Mouse (Mus musculus) frontal cortex, adult 2 months (tissue): ENCODE data around the gene Exoc3l2. TPM values are rescaled to one million over a fixed set of nuclear protein-coding genes. Genes with fewer than 3 reads are reported as not detected.
A peak's percentile ranks its signal among the peaks of the same experiment; 100 is the strongest.

Experiments used
- DNase-seq, 2 experiments: peaks; one replicate each; pipeline ENCODE4 v3.0.0; 2022; ENCODE audit warnings: low spot score in 1 of 2; ENCODE audit errors: extremely low spot score in 1 of 2
- polyA plus RNA-seq: library from polyadenylated mRNA; depleted of rRNA; stranded (reverse); fragments of >200 nt; gene quantifications from 2 replicates; pipeline ENCODE4 v1.2.3, GENCODE M21; 2012

Exoc3l2 gene
- polyA plus RNA-seq, 1 experiment, result 0.32 TPM

DNA sequence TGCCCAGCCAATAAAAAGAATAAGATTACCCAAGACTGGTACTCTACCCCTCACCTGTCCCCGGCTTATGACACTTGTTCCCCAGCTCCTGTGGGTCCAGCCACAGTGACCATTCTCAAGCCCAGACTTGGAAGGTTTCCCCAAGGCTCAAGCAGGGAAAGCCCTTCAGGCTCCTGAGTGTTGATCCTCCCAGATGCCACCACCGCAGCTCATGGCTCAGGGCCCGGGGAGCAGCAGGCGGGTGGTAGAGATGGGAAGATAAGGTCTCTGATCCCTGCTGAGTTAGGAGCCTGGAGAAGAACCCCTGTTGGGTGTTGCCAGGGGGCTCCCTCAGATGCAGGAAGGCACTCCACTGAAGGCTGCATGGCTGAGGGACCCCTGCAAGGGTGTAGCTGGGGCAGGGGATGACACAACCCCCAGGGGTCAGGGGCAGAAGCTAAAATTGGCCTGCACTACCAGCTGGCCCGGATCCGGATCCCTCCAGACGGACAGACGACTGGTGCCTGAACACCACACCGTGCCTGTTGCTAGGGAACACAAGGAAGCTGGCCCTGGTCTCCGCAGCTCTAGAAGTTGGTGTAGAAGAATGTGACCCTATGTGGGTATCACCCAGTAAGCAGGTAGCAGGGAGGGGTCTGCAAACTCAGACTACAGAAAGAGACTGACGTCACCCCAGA lies 7.2 kb upstream of the Exoc3l2 start:
- no peak for DNase-seq

DNA sequence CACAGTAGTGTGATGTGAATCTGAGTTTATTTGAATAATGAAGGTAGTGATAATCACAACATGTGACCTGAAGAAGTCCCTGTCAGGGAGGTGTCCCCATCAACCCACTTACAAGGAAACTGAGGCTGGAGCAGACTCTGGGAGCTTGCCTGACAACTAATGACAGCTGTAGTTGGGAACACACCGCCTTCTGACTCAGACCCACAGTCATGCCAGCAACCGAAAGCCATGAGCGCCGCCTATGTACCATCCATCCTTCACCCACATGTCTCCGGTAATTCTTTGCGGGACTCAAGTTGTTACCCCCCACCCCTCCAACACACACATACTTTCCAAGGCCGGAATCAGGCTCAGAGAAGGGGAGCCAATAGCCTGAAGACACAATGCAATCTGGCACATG lies 6.5 kb upstream of the Exoc3l2 start:
- DNase-seq, result peak in 1 of 2 experiments; percentile 45

DNA sequence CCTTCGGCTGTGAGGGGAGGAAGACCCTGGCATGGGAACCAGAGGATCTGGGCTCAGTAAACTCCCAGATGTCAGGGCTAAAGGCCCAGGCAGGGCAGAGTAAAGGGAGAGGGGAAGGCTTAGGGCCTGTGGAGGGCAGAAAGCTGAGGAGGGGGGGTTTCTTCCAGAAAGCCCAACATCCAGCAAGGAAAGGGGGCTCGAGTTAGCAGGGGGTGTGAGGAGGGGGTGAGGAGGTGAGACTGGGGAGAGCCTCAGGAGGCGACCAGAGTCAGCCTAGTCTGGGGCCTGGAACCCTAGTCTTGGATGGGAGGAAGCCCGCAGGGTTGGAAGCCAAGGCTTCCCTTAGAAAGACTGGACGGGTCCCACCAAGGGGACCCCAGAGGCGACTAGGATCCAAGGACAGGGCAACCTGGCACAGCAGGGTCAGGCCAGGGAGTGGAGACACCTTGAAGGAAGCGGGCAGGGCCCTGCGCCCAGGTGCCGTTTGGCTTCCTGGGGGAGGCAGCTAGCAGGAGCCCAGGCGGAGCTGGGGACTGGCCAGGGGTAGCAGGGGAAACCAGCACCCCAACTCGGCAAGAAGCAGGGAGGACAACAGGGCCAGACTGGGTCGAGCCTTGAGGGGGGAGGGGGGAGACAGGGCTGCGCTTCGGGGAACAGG lies 5.6 kb upstream of the Exoc3l2 start:
- no peak for DNase-seq

DNA sequence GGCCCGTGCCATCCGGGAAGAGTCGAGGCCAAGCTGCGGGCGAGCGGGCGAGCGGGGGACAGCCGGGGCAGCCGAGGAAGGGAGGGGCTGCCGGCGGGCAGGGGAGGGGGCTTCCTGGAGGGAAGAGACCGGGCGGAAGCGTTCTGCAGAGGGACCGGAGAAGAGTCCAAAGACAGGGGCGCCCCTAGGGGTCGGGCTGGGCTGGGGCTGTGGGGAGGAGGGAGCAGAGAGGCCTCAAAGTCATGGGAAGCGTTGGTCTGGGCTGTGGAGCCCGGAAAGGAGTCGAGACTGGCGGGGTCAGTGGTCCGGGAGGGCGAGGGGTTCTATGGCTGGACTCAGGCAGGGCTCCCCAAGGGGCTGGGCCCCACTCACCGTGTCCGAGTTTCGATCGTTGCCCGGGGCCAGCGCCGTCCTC lies 5.1 kb upstream of the Exoc3l2 start:
- DNase-seq, result peak in 1 of 2 experiments; percentile 28

DNA sequence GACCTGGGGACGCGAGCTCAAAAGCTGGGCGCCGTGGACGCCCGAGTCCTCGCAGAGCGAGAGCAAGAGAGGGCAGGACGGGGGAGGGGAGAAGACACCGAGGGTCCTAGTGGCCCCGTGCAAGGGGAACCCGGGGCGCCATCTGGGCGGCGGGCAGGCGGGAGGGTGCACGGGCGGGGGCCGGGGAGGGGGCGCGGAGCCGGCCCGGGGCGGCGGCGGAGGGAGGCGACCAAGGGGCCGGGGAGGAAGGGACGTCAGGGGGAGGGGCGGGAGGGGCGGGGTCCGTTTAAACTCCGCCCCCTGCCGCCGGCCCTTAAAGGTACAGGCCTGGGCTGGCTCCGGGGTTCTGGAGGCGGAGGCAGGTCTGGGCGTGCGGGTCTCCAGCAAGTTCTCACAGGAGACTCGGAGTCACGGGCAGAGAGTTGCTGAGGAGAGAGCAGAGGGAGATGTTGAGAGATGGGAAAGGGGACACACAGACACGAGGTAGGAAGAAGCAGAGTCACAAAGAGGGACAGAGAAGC lies 4.5 kb upstream of the Exoc3l2 start, which contains the start of gene Mark4:
TSS of gene Mark4 (minus strand) at position 231 of the 521 bp plus-strand sequence.
- DNase-seq, result peak; percentile 42 to 73

DNA sequence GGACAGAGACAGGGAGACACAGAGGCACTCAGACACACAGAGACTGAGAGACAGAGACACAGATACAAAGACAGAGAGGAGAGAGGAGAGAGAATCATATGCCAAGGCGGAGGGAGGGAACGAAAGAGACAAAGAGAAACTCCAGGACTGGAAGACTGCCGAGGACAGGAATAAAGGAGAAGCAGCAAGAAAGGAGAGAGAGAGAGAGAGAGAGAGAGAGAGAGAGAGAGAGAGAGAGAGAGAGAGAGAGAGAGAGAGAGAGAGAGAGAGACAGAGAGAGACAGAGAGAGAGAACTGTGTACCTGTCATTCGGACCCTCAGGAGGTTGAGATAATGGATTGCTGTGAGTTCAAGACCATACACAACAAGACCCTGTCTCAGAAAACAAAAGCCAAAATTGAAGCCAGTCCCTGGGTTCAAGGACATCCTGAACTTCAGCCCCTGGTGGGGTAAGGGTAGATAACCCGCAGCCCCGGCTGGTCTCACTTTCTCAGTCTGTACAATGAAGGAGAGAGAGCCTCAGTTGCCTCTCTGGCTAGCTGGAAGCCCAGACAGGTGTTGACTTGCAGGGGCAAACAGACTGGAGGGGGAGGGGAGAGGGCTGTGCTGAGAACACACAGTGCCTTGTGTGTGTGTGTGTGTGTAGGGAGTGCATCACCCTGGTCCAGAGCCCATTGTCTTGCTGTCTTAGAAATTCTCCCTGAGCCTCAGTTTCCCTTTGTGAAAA lies 3.8 kb upstream of the Exoc3l2 start:
- no peak for DNase-seq

DNA sequence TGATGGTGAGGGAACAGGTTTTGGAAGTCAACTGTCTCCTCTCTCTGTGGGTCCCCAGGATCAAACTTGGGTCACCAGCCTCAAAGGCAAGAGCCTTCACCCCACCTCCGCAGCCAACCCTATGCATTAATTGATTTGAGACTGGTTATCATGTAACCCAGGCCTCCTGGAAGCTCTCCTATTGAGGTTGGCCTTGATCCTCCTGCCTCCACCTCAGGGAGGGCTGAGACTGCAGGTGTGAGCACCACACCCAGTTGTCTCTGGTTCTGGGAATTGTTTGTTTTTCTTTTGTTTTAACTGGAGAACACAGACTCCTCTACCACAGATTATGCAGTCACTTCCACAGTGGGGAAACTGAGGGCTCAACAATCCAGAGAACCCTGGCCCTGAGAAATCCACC lies 2.6 kb upstream of the Exoc3l2 start:
- DNase-seq, result no peak

DNA sequence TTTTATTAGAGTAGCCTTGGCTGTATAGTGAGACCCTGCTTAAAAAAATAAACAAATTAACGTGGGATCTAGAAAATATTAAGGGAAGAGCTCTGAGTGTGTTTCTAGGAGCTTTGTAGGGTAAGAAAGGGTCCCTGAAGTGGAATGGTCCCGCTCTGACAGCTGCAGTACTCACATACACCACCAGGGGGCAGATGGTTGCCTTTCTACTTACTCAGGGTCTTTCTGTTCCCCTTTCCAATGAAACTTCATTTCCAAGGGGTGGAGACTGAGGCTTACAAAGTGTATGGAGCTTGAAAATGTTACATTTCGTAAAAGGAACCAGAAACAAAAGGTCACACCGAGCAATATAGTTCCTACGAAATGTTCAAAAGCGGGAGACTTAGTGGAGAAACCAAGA lies 1.6 kb upstream of the Exoc3l2 start:
- peak; percentile 41 to 89 for DNase-seq

DNA sequence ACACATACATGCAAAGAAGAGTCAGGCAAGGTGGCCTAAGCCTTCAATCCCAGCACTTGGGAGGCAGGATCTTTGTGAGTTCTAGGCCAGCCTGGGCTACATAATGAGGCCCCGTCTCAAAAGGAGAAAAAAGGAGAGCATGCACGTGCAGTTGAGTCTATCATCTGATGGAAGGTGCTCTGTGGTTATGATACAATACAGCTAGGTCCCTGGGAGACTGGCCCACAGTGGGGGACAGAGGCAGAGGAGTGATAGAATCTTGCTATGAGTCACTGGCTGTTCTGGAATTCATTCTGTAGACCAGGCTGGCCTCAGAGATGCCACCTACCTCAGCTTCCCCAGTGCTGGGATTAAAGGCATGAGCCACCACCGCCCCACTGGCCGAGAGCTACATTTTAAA lies 688 bp upstream of the Exoc3l2 start:
- no peak for DNase-seq

DNA sequence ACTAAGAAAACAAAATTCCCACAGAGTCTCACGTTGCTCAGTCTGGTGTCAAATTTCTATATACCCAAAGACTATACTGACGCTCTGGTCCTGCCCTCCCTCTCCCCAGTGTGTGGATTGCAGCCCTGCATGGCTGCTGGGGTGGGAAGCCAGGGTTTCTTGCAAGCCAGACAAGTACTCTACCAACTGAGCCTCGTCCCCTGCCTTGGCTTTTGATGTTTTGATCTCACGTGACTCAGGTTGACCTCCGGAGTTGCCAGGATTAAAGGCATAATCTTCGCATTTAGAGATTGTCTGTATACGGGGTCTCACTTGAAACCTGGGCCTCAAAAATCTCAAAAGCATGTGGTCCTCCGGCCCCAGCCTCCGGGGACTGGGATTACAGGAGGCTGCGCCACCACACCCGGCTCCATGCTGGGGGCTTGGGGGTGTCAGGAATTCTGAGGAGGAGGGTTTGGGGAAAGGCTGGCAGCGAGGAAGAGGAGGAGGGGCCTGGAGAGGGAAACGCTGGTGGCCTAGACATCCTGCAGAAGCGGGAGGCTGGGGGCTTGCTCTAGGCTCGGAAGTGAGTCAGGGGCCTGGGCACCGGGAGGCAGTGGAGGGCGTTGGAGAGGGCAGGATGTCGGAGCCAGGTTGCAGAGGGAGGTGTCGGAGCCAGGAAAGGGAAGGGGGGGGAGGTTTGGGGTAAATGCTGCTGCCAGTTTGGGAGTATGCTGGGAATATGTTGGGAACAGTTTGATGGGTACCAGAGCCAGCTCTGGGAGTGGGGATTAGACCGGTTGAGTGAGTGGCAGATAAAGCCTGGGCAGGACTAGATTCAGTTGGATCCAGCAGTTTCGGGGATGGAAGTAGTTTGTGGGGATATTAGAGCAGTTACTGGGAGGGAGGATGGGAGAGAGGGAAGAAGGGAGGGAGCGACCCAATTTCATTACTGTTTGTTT lies 1.5 kb downstream of the Exoc3l2 start:
- no peak for DNase-seq

DNA sequence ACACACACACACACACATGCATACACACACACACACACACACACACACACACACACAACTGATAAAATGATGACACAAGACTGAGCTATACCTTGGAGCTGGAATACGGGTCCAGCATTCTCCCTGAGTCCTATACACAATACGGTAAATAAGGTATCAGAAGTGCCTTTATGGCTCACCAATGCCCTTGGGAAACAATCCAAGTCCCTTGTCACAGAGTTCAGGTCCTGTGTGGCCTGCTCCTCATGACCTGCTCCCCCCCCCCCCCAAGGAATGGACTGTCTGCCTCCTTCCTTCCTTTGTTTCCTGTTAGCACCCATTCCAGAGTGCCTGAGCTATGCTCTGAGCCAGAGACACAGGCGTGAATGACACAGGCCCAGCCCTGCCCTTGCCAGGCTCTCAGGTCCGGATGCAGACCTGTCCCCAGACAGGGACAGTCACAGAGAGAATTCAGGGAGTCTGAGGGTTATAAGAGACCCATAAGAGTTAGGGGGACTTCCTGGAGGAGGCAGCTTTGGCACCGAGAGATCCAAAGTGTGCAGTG lies 3.5 kb downstream of the Exoc3l2 start:
- no peak for DNase-seq

DNA sequence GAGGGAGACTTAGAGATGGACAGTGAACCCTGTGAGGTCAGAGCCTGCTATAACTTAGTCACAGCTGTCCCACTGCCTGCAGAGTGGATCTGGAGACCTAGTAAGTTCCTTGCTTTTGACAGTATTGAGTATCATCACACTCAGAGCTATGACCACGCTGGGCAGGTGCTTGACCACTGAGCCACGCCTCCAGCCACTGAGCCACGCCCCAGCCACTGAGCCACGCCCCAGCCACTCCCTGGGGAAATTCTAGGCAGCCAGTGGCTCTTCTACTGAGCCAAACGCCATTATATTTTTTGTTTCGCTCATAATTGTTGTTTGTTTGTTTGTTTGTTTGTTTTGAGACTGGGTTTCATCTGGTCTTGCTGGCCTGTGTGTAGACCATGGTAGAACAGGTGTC lies 4.5 kb downstream of the Exoc3l2 start:
- DNase-seq, result no peak

DNA sequence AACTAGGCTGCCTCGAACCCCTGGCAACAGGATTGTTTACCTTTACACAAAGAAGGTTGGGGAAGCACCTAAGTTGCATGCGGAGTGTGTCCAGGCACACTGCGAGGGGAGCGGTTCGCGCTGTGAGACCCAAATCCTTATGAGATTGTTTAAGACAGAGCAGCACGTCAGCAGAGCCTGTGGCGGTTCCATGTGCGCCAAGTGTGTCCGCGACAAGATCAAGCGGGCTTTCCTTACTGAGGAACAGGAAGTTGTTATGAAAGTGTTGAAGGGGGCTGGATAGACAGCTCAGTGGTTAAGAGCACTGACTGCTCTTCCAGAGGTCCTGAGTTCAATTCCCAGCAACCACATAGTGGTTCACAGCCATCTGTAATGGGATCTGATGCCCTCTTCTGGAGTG lies 5.1 kb downstream of the Exoc3l2 start:
- DNase-seq, result no peak

DNA sequence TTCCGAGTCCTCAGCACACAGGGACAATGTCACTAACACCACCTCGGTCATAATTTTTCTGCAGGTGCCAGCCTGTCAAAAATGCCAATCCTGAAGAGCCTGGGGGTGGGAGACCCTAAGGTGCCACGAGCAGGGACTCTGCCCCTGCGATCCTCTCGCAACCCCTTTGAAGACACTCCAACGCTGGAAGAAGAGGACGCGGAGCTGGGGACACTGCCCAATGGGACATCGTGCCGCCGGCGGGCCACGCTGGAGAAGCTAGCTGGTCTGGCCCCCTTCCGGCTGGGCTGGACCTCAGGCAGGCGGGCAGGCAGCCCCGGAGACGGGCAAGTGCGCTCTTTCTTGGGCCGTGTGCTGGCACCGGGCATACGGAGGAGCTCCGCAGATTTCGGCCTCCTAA lies 6.3 kb downstream of the Exoc3l2 start:
- DNase-seq, result no peak

DNA sequence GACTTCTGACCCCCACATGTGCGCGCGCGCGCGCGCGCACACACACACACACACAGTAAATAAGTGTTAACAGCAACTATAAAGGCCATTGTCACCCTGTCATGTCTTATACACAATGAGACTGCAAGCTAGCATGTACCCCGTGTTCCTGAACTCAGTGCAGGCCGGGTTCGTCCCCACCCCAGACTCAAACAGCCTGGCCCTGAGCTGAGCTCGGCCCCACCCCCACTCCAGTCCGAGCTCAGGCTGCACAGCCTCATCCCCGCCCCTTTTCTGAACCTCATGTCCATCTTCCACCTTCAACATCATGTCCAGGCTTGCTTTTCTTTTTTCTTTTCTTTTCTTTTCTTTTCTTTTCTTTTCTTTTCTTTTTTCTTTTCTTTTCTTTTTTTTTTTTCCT lies 7.2 kb downstream of the Exoc3l2 start:
- no peak for DNase-seq

DNA sequence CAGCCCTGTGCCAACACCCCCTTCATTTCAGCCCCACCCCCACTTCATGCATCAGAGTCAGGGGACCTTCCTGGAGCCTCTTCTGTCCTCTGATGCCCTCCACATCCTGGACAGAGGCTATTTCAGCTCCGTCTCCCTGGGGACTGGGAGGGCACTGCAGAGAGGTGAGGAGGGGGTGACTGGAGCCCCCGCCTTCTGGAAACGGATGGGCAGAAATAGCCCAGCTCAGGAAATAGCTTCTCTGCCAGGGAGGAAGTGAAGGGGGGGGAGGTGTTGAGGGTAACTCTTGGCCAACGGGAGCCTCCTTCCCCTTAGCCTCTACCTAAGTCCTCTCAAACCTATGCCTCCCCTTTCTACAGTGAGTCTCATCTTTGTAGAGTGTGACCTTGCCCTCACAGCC lies 9.3 kb downstream of the Exoc3l2 start:
- DNase-seq, result no peak

DNA sequence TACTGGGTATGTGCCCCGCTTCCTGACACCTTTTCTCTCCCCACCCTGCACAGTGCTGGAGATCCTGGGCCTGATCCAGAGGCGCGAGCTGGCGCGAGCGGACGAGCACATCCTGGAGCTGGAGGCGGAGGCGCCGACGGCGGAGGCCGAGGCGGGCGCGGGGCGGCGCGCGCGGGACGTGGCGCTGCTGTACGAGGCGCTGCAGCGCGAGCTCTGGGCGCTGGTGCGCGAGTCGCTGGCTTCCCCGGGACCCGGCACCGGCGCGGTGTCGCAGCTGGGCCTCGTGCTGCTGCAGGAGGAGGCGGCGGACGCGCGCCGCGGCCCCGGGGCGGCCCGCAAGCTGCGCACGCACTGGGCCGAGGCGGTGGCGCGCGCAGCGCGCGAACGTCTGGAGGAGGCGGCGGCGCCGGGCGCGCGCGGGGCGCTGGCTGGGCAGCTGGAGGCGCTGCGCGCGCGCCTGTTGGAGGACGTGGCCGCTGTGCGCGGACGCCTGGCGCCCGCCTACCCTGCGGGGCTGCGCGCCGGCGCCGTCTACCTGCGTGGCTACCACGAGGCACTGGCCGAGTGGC lies 10.8 kb downstream of the Exoc3l2 start:
- peak; percentile 58 to 76 for DNase-seq

DNA sequence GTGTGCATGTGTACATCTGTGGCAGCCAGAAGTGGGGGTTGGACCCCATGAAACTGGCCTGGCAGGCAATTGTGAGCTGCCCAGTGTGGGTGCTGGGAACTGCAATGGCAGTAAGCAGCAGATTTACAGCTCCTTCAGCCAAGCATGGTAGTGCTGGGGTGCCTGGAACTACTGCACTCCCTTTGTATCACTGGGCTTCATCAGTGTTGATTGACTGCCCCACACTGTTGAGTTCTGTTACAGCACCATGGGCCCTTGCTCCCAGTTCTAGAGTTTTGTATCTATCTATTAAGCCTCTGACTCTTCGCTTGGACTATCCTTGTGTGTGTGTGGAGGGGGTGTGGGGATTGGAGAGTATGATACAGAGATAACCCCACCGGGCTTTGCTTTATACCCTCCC lies 14.0 kb downstream of the Exoc3l2 start:
- DNase-seq, result no peak

DNA sequence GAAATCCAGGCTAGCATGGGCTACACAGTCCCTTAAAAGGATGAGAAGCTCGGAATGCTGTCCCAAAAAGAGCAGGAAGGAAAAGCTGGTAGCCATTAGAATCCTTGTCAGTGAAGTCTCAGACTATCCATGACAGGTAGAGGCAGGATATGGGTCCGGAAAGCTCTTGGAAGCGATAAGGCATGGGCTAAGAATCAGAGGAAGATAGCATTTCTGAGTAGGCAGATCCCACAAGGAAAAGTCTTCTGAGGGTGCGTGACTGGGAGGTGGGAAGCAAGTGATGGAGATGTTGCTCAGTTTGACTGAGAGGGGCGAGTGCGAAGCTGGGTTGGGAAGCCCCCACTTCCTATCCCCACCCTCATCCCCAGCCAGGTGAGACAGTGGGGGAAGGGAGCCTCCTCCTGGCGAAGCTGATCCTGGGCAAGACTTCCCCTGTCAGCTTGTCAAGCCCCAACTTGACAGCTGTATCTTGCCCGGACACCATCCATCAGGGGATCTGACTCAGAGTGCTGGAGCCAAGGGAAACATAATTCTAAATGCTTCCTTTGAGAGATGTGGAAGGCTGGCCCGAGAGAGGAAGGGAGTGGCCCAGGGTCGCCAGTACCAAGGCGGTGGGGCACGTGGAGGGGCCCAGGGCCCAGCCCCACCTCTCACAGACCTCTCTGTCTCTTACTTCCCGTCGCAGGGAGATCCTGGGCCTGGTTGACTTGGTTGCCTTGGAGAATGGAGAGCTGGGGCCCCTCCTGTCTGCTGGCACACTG lies 14.7 kb downstream of the Exoc3l2 start:
- DNase-seq, result no peak
